14 mouse cellular contexts compared by ENCODE assay signal in genomic region chr4:33879944-33880343, GRCm38 (mm10).
DNase-seq lines count a peak whose midpoint lies in the region.
"Had no signal": no experiment of that assay in that cellular context is flagged by ENCODE, and none has a peak within 500 bp of the region (broad histone marks: within the 10 kb centered on the region; RNA-seq: fewer than 3 reads in every experiment).

No protein-coding gene starts in this region.

- peak; percentile 6 to 56 for DNase-seq in frontal cortex, postnatal 36 days (ENCODE audit: low spot score in 2 of 2)
- no peak for DNase-seq in frontal cortex, postnatal 14 days (ENCODE audit: low spot score in 2 of 2)
- peak; percentile 38 for DNase-seq in right cerebral cortex, adult 18-20 months
- DNase-seq in right cerebral cortex, postnatal 25 days = no peak
- DNase-seq in left cerebral cortex, adult 9 months (ENCODE audit: low spot score in 2 of 2) = peak; percentile 24 to 36
- no peak for DNase-seq in embryo, embryonic 10.5 days (ENCODE audit: low spot score)
- DNase-seq: adrenal gland, adult 8-10 months; adrenal gland, postnatal 36 days; cerebellum, adult 11 months; cerebellum, adult 8-10 months; cerebellum, postnatal 25 days; gastrocnemius, adult 2 months; gastrocnemius, postnatal 25 days; heart, postnatal 36 days had no signal

Comparison
In these comparisons a context has a peak if more than half of its experiments do, and no peak if none do; other contexts are left out.
1. DNase-seq: peak in frontal cortex, postnatal 36 days (2 of 2), right cerebral cortex, adult 18-20 months (single experiment) and left cerebral cortex, adult 9 months (2 of 2); none in frontal cortex, postnatal 14 days (0 of 2), right cerebral cortex, postnatal 25 days (single experiment) and embryo, embryonic 10.5 days (single experiment).